Mouse (Mus musculus): Measurements from ENCODE around the gene Tfpi. TPM values are rescaled to one million over a fixed set of nuclear protein-coding genes. Genes with fewer than 3 reads are reported as not detected.

Gene Tfpi
- polyA plus RNA-seq, 1 experiment from 2014 or later: 9.4 TPM

GRCm38 (mm10) chr2:84464956-84465355, 11.6 kb downstream of the Tfpi start:
- Histone ChIP-seq H3K4me1 (no peaks in the 10 kb centered on the region), H3K9ac (no peak overlapping the region), H3K9me3 (no peaks in the 10 kb centered on the region), H3K4me3 (replicated peaks) (no peak overlapping the region), H3K36me3 (replicated peaks) (no peaks in the 10 kb centered on the region), H3K4me2 (no peak overlapping the region), H3K27me3 (no peaks in the 10 kb centered on the region), H3K27ac (no peak overlapping the region)
- ATAC-seq (ENCODE audit: low FRiP score): no peak
- WGBS: 58% methylated on average over 7 of the region's 7 CpGs

DNA sequence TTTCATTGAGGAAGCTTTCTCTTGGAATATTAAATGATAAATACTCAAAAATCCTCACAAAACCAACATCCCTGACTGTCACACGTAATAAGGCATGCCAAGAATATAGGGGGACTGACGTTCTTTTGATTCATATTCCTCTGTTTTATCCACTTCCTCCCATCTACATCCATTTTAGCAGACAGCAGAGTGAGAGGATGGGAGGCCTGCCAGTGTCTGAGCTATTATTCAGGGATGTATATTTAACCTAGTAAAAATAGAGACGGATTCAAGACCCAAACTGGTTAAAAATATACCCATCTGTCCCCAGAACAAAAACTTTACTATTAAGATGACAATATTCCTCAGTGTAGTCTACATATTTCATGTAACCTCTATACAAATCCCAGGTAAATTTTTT, 14.2 kb downstream of the Tfpi start:
- no peaks in the 10 kb centered on the region for H3K9me3 ChIP-seq
- no peaks in the 10 kb centered on the region for H3K4me1 ChIP-seq
- H3K27me3 ChIP-seq: no peaks in the 10 kb centered on the region
- no peak overlapping the region for H3K4me3 ChIP-seq (replicated peaks)
- no peak for ATAC-seq (ENCODE audit: low FRiP score)
- no peak overlapping the region for H3K4me2 ChIP-seq
- no peak overlapping the region for H3K27ac ChIP-seq
- no peaks in the 10 kb centered on the region for H3K36me3 ChIP-seq (replicated peaks)
- WGBS: 84% methylated on average over 3 of the region's 3 CpGs
- H3K9ac ChIP-seq: no peak overlapping the region

- Histone ChIP-seq H3K36me3 (replicated peaks) (no peaks in the 10 kb centered on the region), H3K27me3 (no peaks in the 10 kb centered on the region), H3K9ac (no peak overlapping the region), H3K4me2 (no peak overlapping the region), H3K4me3 (replicated peaks) (no peak overlapping the region), H3K27ac (no peak overlapping the region), H3K4me1 (no peaks in the 10 kb centered on the region), H3K9me3 (no peaks in the 10 kb centered on the region)
- ATAC-seq (ENCODE audit: low FRiP score): no peak
- WGBS: 63% methylated on average over 11 of the region's 11 CpGs
Observed at GRCm38 (mm10) chr2:84459651-84460177, 16.9 kb downstream of the Tfpi start.

DNA sequence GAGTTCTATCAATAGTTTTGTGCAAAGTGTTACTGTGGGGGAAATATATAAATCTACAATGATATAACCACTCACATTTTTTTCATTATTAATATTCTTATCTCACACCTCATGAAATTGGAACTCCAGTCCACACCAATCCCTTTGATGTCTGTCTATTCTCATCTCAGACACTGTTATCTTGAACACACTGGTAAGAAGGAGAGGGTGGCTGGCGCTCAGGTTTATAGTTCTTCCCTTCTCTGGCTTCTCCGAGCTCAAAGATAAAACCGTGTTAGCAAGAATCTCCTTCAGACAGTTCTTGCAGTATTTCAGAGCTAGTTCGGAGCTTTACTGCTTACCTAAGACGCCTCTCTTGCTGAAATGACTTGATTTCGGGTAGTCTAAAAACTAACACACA, 19.4 kb downstream of the Tfpi start:
- Histone ChIP-seq H3K9me3 (no peaks in the 10 kb centered on the region), H3K27ac (no peak overlapping the region), H3K36me3 (replicated peaks) (no peaks in the 10 kb centered on the region), H3K4me3 (replicated peaks) (no peak overlapping the region), H3K4me1 (no peaks in the 10 kb centered on the region), H3K9ac (no peak overlapping the region), H3K27me3 (no peaks in the 10 kb centered on the region), H3K4me2 (no peak overlapping the region)
- 87% methylated on average over 6 of the region's 6 CpGs for WGBS
- ATAC-seq (ENCODE audit: low FRiP score): no peak

DNA sequence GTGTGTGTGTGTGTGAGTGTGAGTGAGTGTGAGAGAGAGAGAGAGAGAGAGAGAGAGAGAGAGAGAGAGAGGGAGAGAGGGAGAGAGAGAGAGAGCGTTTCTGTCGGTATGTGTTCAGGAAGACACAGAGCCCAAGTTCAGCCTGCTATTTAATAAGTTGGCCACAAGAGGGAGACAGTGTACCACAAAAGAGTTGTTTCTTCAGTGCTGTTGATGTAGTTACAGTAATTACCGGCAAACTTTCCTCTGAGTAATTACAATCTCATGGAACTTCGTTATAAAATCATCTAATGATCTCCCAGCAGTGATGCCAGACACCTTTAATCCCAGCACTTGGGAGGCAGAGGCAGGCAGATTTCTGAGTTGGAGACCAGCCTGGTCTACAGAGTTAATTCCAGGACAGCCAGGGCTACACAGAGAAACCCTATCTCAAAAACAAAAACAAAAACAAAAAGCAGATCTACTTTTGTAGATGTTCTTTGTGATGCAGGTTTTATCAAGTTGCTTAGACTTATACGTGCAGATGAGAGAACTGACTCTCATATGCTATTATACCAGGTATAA, 21.3 kb downstream of the Tfpi start:
- Histone ChIP-seq H3K4me1 (no peaks in the 10 kb centered on the region), H3K4me3 (replicated peaks) (no peak overlapping the region), H3K27ac (no peak overlapping the region), H3K9ac (no peak overlapping the region), H3K27me3 (no peaks in the 10 kb centered on the region), H3K4me2 (0 out of 2 replicates have a peak overlapping the region, but pooled peaks have one; percentile 6), H3K9me3 (no peaks in the 10 kb centered on the region), H3K36me3 (replicated peaks) (no peaks in the 10 kb centered on the region)
- WGBS: 8% methylated on average over 5 of the region's 5 CpGs
- peak; percentile 85; the same call in 1 of the 2 replicates for ATAC-seq (ENCODE audit: low FRiP score)

GRCm38 (mm10) chr2:84454551-84455235, 21.9 kb downstream of the Tfpi start:
- no peak overlapping the region for H3K4me3 ChIP-seq (replicated peaks)
- 64% methylated on average over 10 of the region's 10 CpGs for WGBS
- H3K27me3 ChIP-seq: no peaks in the 10 kb centered on the region
- no peak overlapping the region for H3K27ac ChIP-seq
- no peak overlapping the region for H3K9ac ChIP-seq
- H3K9me3 ChIP-seq: no peaks in the 10 kb centered on the region
- no peaks in the 10 kb centered on the region for H3K36me3 ChIP-seq (replicated peaks)
- ATAC-seq (ENCODE audit: low FRiP score): no peak
- no peaks in the 10 kb centered on the region for H3K4me1 ChIP-seq
- H3K4me2 ChIP-seq: 0 out of 2 replicates have a peak overlapping the region, but pooled peaks have one; percentile 6

DNA sequence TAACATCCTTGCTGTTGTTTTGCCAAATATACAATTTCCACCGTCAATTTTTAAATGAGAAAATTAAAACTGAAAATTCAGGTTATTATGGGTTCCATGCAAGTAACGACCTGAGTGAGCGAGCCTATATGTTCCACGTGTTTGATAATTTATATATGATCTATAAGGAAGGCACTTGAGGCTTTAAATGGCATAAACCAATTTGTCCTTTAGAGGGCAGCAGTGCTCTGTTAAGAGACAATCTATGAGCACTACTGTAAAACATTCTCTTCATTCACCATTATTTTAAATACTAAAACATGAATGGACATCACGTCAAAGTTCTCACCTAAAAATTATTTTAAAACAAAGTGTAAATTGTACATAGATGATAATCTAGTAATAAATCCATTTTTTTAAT, 22.5 kb downstream of the Tfpi start:
- Histone ChIP-seq H3K4me1 (no peaks in the 10 kb centered on the region), H3K27ac (no peak overlapping the region), H3K9me3 (no peaks in the 10 kb centered on the region), H3K9ac (no peak overlapping the region), H3K4me3 (replicated peaks) (no peak overlapping the region), H3K4me2 (no peak overlapping the region), H3K27me3 (no peaks in the 10 kb centered on the region), H3K36me3 (replicated peaks) (no peaks in the 10 kb centered on the region)
- ATAC-seq (ENCODE audit: low FRiP score): peak; percentile 42; the same call in 1 of the 2 replicates
- WGBS: 15% methylated on average over 5 of the region's 5 CpGs

- H3K27ac ChIP-seq: no peak overlapping the region
- no peaks in the 10 kb centered on the region for H3K4me1 ChIP-seq
- H3K4me3 ChIP-seq (replicated peaks): no peak overlapping the region
- no peaks in the 10 kb centered on the region for H3K9me3 ChIP-seq
- 78% methylated on average over 1 of the region's 1 CpGs for WGBS
- no peaks in the 10 kb centered on the region for H3K27me3 ChIP-seq
- ATAC-seq (ENCODE audit: low FRiP score): no peak
- no peaks in the 10 kb centered on the region for H3K36me3 ChIP-seq (replicated peaks)
- no peak overlapping the region for H3K4me2 ChIP-seq
- H3K9ac ChIP-seq: no peak overlapping the region
Observed at GRCm38 (mm10) chr2:84445499-84445898, 31.1 kb downstream of the Tfpi start.

DNA sequence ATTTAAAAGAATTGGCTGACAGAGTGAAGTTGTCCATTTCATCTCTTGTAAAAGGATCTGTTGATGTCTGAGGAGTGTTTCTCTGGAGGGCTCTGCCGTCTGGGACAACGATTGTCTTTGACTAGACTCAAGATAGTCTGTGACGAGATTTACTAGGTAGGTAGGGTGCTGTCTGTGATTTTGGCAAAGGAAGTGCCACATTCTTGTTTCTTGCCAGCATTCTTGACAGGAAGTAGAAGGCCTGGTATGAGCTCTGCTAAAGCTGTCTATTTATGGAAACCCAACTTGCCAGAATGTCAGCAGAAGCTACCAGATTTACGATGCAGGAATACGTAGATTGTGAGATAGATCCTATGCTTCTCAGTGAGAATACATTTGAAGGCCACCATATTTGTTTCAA, 34.6 kb downstream of the Tfpi start:
- H3K27me3 ChIP-seq: no peaks in the 10 kb centered on the region
- H3K4me2 ChIP-seq: no peak overlapping the region
- no peak for ATAC-seq (ENCODE audit: low FRiP score)
- H3K4me3 ChIP-seq (replicated peaks): no peak overlapping the region
- H3K9ac ChIP-seq: no peak overlapping the region
- no peak overlapping the region for H3K27ac ChIP-seq
- no peaks in the 10 kb centered on the region for H3K9me3 ChIP-seq
- H3K36me3 ChIP-seq (replicated peaks): no peaks in the 10 kb centered on the region
- H3K4me1 ChIP-seq: no peaks in the 10 kb centered on the region
- WGBS: 89% methylated on average over 5 of the region's 5 CpGs

DNA sequence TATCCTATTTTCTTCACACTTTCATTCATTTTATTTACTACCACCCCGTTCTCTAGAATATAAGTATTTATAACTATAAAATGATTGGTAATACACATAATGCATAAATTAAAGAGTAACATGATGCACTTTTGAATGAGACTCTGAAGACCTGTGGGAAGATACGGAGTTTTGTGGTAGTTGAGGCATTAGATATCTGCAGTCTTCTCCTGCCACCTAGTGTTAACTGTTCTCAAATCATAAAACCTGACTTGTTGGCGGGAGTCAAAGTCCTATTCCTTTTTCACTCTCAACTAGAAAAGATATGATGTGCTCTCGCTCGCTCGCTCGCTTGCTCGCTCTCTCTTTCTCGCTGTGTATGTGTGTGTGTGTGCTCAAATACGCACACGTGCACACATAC, 46.9 kb downstream of the Tfpi start:
- no peak overlapping the region for H3K4me2 ChIP-seq
- no peaks in the 10 kb centered on the region for H3K36me3 ChIP-seq (replicated peaks)
- 51% methylated on average over 11 of the region's 11 CpGs for WGBS
- H3K9me3 ChIP-seq: no peaks in the 10 kb centered on the region
- no peak overlapping the region for H3K4me3 ChIP-seq (replicated peaks)
- H3K4me1 ChIP-seq: 0 out of 2 replicates have a peak, but pooled peaks cover 4% of the 10 kb centered on the region
- no peak overlapping the region for H3K27ac ChIP-seq
- no peak overlapping the region for H3K9ac ChIP-seq
- peak; percentile 66 for ATAC-seq (ENCODE audit: low FRiP score)
- no peaks in the 10 kb centered on the region for H3K27me3 ChIP-seq

DNA sequence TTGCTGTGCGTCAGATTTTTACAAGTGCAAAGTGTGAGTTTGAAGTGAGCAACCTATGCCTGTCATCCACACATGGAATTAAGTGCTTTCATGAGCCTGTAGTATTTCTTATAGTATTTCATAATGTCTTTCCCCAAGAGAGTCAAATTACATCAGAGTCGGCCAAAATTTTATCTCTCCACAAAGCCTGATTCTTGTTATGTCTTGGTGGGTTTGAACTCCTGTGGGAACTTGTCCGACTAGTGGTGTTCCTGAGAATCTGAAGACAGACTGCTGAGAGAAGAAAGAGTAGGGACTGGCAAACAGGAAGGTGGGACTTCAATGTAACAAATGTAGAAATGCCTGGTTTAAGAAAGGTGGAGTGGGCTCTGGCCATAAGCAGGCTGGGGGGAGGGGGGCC, 47.7 kb downstream of the Tfpi start:
- H3K27me3 ChIP-seq: no peaks in the 10 kb centered on the region
- WGBS: 68% methylated on average over 3 of the region's 3 CpGs
- H3K9ac ChIP-seq: no peak overlapping the region
- no peak overlapping the region for H3K4me2 ChIP-seq
- H3K4me1 ChIP-seq: peaks cover 7% of the 10 kb centered on the region; the same call in 1 of the 2 replicates
- no peak overlapping the region for H3K27ac ChIP-seq
- ATAC-seq (ENCODE audit: low FRiP score): no peak
- no peak overlapping the region for H3K4me3 ChIP-seq (replicated peaks)
- no peaks in the 10 kb centered on the region for H3K9me3 ChIP-seq
- H3K36me3 ChIP-seq (replicated peaks): no peaks in the 10 kb centered on the region

DNA sequence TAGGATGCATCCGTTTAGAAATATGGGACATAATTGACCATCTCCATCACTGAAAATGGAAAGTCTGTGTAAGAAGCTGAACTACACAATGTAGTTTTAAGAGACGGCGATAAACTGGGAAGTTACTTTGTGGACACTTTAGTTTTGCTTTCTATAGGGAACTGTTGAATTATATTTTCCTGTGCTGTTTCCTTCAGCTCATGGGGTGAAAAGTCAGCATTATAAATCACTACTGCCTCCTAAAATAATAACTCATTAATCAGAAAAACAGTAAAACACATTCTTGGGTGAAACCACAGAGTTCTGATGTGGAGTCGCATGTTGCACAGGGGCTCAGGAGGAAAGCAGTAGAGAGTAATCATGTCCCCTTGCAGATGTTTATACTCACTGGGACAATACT, 50.0 kb downstream of the Tfpi start:
- H3K27ac ChIP-seq: no peak overlapping the region

DNA sequence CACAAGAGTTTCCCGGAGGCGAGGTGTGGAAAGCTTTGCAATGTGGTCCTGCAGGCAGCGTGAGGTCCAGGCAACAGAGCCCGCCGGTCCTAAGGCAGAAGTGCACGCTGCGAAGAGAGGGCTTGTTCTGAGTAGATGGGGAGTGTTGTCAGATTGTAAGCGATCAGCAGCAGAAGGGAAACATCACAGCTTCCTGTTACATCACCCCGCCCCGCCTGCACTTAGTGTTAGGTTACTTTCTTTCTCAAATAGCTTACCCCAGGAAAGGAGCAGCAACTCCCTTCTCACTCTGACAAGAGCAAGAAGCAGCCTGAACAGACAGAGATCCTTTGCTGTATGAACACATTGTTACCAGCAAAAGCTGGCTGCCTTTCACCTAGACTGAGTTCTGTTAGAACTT, 51.4 kb downstream of the Tfpi start, which contains the start of gene Calcrl:
Gene Calcrl (minus strand): TSS at position 274 of the 400 bp plus-strand sequence.
- peaks cover 7% of the 10 kb centered on the region; the same call in 1 of the 2 replicates for H3K4me1 ChIP-seq
- H3K9ac ChIP-seq: 0 out of 2 replicates have a peak within 1 kb of the TSS, but pooled peaks have one; percentile 13
- peak within 1 kb of the TSS; percentile 26 for H3K4me3 ChIP-seq (replicated peaks)
- no peak within 1 kb of the TSS for H3K27ac ChIP-seq
- no peaks in the 10 kb centered on the region for H3K36me3 ChIP-seq (replicated peaks)
- no peaks in the 10 kb centered on the region for H3K27me3 ChIP-seq
- H3K9me3 ChIP-seq: no peaks in the 10 kb centered on the region
- ATAC-seq (ENCODE audit: low FRiP score): peak; percentile 64; the same call in 1 of the 2 replicates
- peak within 1 kb of the TSS; percentile 50 for H3K4me2 ChIP-seq
- WGBS: under 1% methylated on average over 10 of the region's 10 CpGs

More for the DNA sequence above, 50.0 kb downstream of the Tfpi start:
- Histone ChIP-seq H3K9me3 (no peaks in the 10 kb centered on the region), H3K4me3 (replicated peaks) (no peak overlapping the region), H3K36me3 (replicated peaks) (no peaks in the 10 kb centered on the region), H3K4me1 (peaks cover 7% of the 10 kb centered on the region; the same call in 1 of the 2 replicates), H3K27me3 (no peaks in the 10 kb centered on the region), H3K4me2 (no peak overlapping the region), H3K9ac (no peak overlapping the region)
- WGBS: 93% methylated on average over 4 of the region's 4 CpGs
- ATAC-seq (ENCODE audit: low FRiP score): no peak

All from forebrain, embryonic 12.5 days (tissue).